Mouse (Mus musculus): ENCODE results near the gene Lrrc20. TPM values are rescaled to one million over a fixed set of nuclear protein-coding genes. Genes with fewer than 3 reads are reported as not detected.

Lrrc20 gene
- polyA plus RNA-seq, 1 experiment, result 4.6 TPM

GRCm38 (mm10) chr10:61627938-61628250 is 152.3 kb downstream of the Lrrc20 start:
- H3K27me3 ChIP-seq (replicated peaks; ENCODE audit: control insufficient read depth, insufficient read depth, low read length), result no peaks in the 10 kb centered on the region
- WGBS, result 66% methylated on average over 4 of the region's 4 CpGs
- no peaks in the 10 kb centered on the region for H3K36me3 ChIP-seq (ENCODE audit: control insufficient read depth, insufficient read depth, low read length)
- no peaks in the 10 kb centered on the region for H3K4me1 ChIP-seq (ENCODE audit: control insufficient read depth, insufficient read depth, low read length)
- H3K27ac ChIP-seq (ENCODE audit: insufficient read depth, low read depth, low read length), result no peak overlapping the region
- no peak overlapping the region for H3K4me3 ChIP-seq (ENCODE audit: insufficient read depth, low read depth, low read length)
- no peak for TF ChIP-seq POLR2A (IDR thresholded peaks at IDR 0.05; ENCODE audit: low read depth, low read length)
- no peak for TF ChIP-seq CTCF (conservative IDR thresholded peaks at IDR 0.05; ENCODE audit: insufficient read depth, insufficient read length, low read depth, low read length)
- DNase-seq, result peak; percentile 6

Other genes starting within 250 kb of the Lrrc20 start
- gene Adamts14, start 202.4 kb upstream of the Lrrc20 start, polyA plus RNA-seq (2012; rRNA removed), result 1.3 and 1.7 TPM in 2 replicates
- gene Prf1, start 178.0 kb upstream of the Lrrc20 start, polyA plus RNA-seq (2012; rRNA removed), result 0.65 and 1.5 TPM in 2 replicates
- 8.8 and 10.8 TPM in 2 replicates for gene Pald1, start 92.3 kb upstream of the Lrrc20 start, polyA plus RNA-seq (2012; rRNA removed)
- 0.06 and 0.12 TPM in 2 replicates for gene Nodal, start 57.8 kb upstream of the Lrrc20 start, polyA plus RNA-seq (2012; rRNA removed)
- 127 and 128 TPM in 2 replicates for gene Eif4ebp2, start 23.1 kb upstream of the Lrrc20 start, polyA plus RNA-seq (2012; rRNA removed)
- 0.05 and 0.08 TPM in 2 replicates for gene Npffr1, start 119.7 kb downstream of the Lrrc20 start, polyA plus RNA-seq (2012; rRNA removed)
- gene Ppa1, start 172.8 kb downstream of the Lrrc20 start, polyA plus RNA-seq (2012; rRNA removed), result 34.6 and 34.9 TPM in 2 replicates
- 64.3 and 67.7 TPM in 2 replicates for gene Sar1a, start 204.5 kb downstream of the Lrrc20 start, polyA plus RNA-seq (2012; rRNA removed)
- gene Tysnd1, start 219.7 kb downstream of the Lrrc20 start, polyA plus RNA-seq (2012; rRNA removed), result 75.4 and 101 TPM in 2 replicates
- 27.7 and 29.0 TPM in 2 replicates for gene Aifm2, start 239.5 kb downstream of the Lrrc20 start, polyA plus RNA-seq (2012; rRNA removed)

Data from kidney, adult 2 months (tissue).